ENCODE assay signal across 26 mouse cellular contexts in the genomic region with DNA sequence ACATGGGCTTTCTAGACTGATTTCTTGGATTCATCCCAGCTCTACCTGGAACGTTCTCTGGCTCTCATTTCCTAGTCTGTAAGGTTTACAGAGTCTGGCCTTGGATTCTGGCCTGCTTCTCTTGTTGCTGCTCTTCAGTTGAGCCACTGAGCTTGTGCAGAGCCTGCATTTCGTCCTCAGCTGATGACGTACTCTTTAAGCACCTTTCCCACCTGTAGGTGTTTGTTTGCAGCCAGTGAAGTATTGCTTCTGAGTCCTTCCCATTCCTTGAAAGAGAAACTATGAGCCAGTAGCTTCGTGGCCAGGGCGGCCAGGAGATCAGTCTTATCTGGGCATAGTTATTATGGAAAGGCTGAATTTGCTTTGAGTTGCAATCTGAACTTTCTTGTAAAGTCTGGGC. TPM values are rescaled to one million over a fixed set of nuclear protein-coding genes. Genes with fewer than 3 reads are reported as not detected.
DNase-seq lines count a peak whose midpoint lies in the region; ATAC-seq and TF ChIP-seq lines count a peak whose summit lies in the region.
"Had no signal": no experiment of that assay in that cellular context is flagged by ENCODE, and none has a peak within 500 bp of the region (broad histone marks: within the 10 kb centered on the region; RNA-seq: fewer than 3 reads in every experiment).

No protein-coding gene starts in this region.

- no peak for TF ChIP-seq CTCF in liver, adult 2 months (IDR thresholded peaks at IDR 0.05; ENCODE audit: low read depth, low read length)
- no peak for TF ChIP-seq CTCF in intestine, postnatal 0 days (IDR thresholded peaks at IDR 0.05; ENCODE audit: low read depth)

- H3K9ac ChIP-seq in liver, adult 2 months (ENCODE audit: low read depth, low read length): no peak overlapping the region
- H3K9ac ChIP-seq in liver, embryonic 11.5 days (ENCODE audit: low read depth, low read length): no peak overlapping the region
- H3K9ac ChIP-seq in intestine, postnatal 0 days (ENCODE audit: low read depth, low read length): no peak overlapping the region
- H3K9ac ChIP-seq: embryonic facial prominence, embryonic 12.5 days; embryonic facial prominence, embryonic 15.5 days; forebrain, embryonic 12.5 days; forebrain, embryonic 15.5 days; heart, embryonic 12.5 days; heart, embryonic 15.5 days; hindbrain, embryonic 13.5 days had no signal

- TF ChIP-seq POLR2A in liver, adult 2 months (IDR thresholded peaks at IDR 0.05; ENCODE audit: extremely low read depth, insufficient read depth, low read length): no peak

- H3K27ac ChIP-seq in liver, adult 2 months (replicated peaks; ENCODE audit: insufficient read depth, low read depth, low read length): no peak overlapping the region
- no peak overlapping the region for H3K27ac ChIP-seq in liver, embryonic 11.5 days (ENCODE audit: low read depth, low read length)
- H3K27ac ChIP-seq in intestine, postnatal 0 days (ENCODE audit: low read depth, low read length): peak overlapping the region; percentile 68
- H3K27ac ChIP-seq: embryonic facial prominence, embryonic 12.5 days; embryonic facial prominence, embryonic 15.5 days; forebrain, embryonic 12.5 days; forebrain, embryonic 15.5 days; heart, embryonic 15.5 days; hindbrain, embryonic 10.5 days; hindbrain, embryonic 13.5 days had no signal

- H3K36me3 ChIP-seq in liver, adult 2 months (ENCODE audit: control insufficient read depth, insufficient read depth, low read length): peaks cover 4% of the 10 kb centered on the region; the same call in 1 of the 2 replicates
- no peaks in the 10 kb centered on the region for H3K36me3 ChIP-seq in liver, embryonic 11.5 days (ENCODE audit: control insufficient read depth, insufficient read depth, low read length)
- H3K36me3 ChIP-seq in intestine, postnatal 0 days (ENCODE audit: control insufficient read depth, insufficient read depth): peaks cover 20% of the 10 kb centered on the region; the same call in 1 of the 2 replicates
- H3K36me3 ChIP-seq: embryonic facial prominence, embryonic 12.5 days; forebrain, embryonic 12.5 days; forebrain, embryonic 15.5 days had no signal

- WGBS in liver, adult 2 months: 34% methylated on average over 5 of the region's 5 CpGs
- WGBS in liver, embryonic 11.5 days: 83% methylated on average over 5 of the region's 5 CpGs
- 47% methylated on average over 5 of the region's 5 CpGs for WGBS in intestine, postnatal 0 days

- no peak overlapping the region for H3K4me2 ChIP-seq in liver, embryonic 11.5 days
- H3K4me2 ChIP-seq in intestine, postnatal 0 days (replicated peaks; ENCODE audit: low read depth): peak overlapping the region; percentile 9; the same call in 1 of the 2 replicates
- H3K4me2 ChIP-seq: embryonic facial prominence, embryonic 12.5 days; embryonic facial prominence, embryonic 15.5 days; forebrain, embryonic 12.5 days; forebrain, embryonic 15.5 days; heart, embryonic 12.5 days; heart, embryonic 15.5 days; hindbrain, embryonic 13.5 days had no signal

- H3K9me3 ChIP-seq in liver, embryonic 11.5 days (ENCODE audit: control insufficient read depth, low read length): no peaks in the 10 kb centered on the region
- no peaks in the 10 kb centered on the region for H3K9me3 ChIP-seq in intestine, postnatal 0 days (ENCODE audit: control insufficient read depth)
- H3K9me3 ChIP-seq: embryonic facial prominence, embryonic 12.5 days; embryonic facial prominence, embryonic 15.5 days; forebrain, embryonic 12.5 days; forebrain, embryonic 15.5 days; heart, embryonic 12.5 days; heart, embryonic 15.5 days; hindbrain, embryonic 10.5 days; hindbrain, embryonic 13.5 days had no signal

- no peak overlapping the region for H3K4me3 ChIP-seq in liver, adult 2 months (ENCODE audit: insufficient read depth, low read depth, low read length)
- no peak overlapping the region for H3K4me3 ChIP-seq in liver, embryonic 11.5 days (ENCODE audit: low read depth, low read length)
- H3K4me3 ChIP-seq in intestine, postnatal 0 days (ENCODE audit: low read depth, low read length): no peak overlapping the region
- H3K4me3 ChIP-seq: embryonic facial prominence, embryonic 12.5 days; embryonic facial prominence, embryonic 15.5 days; forebrain, embryonic 12.5 days; forebrain, embryonic 15.5 days; heart, embryonic 12.5 days; heart, embryonic 15.5 days; hindbrain, embryonic 10.5 days; hindbrain, embryonic 13.5 days had no signal

- H3K79me2 ChIP-seq in liver, adult 2 months (ENCODE audit: control insufficient read depth, insufficient read depth, low read length): peaks cover 15% of the 10 kb centered on the region

- no peak for ATAC-seq in cerebellum, adult (ENCODE audit: insufficient number of reproducible peaks, low FRiP score, low TSS enrichment)
- no peak for ATAC-seq in liver, embryonic 11.5 days (replicated peaks; ENCODE audit: low FRiP score)
- 0 out of 2 replicates have a peak, but pooled peaks have one; percentile 5 for ATAC-seq in intestine, postnatal 0 days
- ATAC-seq: activated CD4-positive, CD25-positive, alpha-beta regulatory T cell, adult 4 months; forebrain, embryonic 15.5 days had no signal

- H3K27me3 ChIP-seq in liver, adult 2 months (ENCODE audit: control insufficient read depth, insufficient read depth, low read length): no peaks in the 10 kb centered on the region
- no peaks in the 10 kb centered on the region for H3K27me3 ChIP-seq in liver, embryonic 11.5 days (replicated peaks; ENCODE audit: control insufficient read depth, insufficient read depth, low read length)
- H3K27me3 ChIP-seq in intestine, postnatal 0 days (replicated peaks; ENCODE audit: control insufficient read depth, insufficient read depth, low read length): no peaks in the 10 kb centered on the region
- H3K27me3 ChIP-seq: embryonic facial prominence, embryonic 12.5 days; embryonic facial prominence, embryonic 15.5 days; forebrain, embryonic 12.5 days; forebrain, embryonic 15.5 days; heart, embryonic 12.5 days; heart, embryonic 15.5 days; hindbrain, embryonic 13.5 days had no signal

- H3K4me1 ChIP-seq in liver, adult 2 months (ENCODE audit: control insufficient read depth, insufficient read depth, low read length): peaks cover 26% of the 10 kb centered on the region
- H3K4me1 ChIP-seq in liver, embryonic 11.5 days (replicated peaks; ENCODE audit: control insufficient read depth, insufficient read depth, low read length): peaks cover 16% of the 10 kb centered on the region
- peaks cover 11% of the 10 kb centered on the region; the same call in 1 of the 2 replicates for H3K4me1 ChIP-seq in intestine, postnatal 0 days (replicated peaks; ENCODE audit: control insufficient read depth, insufficient read depth, low read length)
- H3K4me1 ChIP-seq: embryonic facial prominence, embryonic 12.5 days; embryonic facial prominence, embryonic 15.5 days; forebrain, embryonic 12.5 days; forebrain, embryonic 15.5 days had no signal

- peak; percentile 31 for DNase-seq in cerebellum, adult 9-10 months
- DNase-seq in liver, adult 2 months (ENCODE audit: extremely low read depth, low read depth, low spot score): peak; percentile 88
- DNase-seq in liver, embryonic 11.5 days (ENCODE audit: low spot score): no peak
- peak; percentile 14 for DNase-seq in lung, postnatal 10 days
- no peak for DNase-seq in lung, postnatal 4 days
- DNase-seq in right cerebral cortex, adult 18-20 months: no peak
- DNase-seq: adrenal gland, adult 8-10 months; adrenal gland, postnatal 25 days; cerebellum, adult 18-20 months; cerebellum, adult 9-11 months; cerebellum, postnatal 25 days; gastrocnemius, postnatal 25 days; heart, adult 18-20 months; heart, postnatal 10 days; heart, postnatal 36 days had no signal

RNA-seq across cellular contexts. Expression of a gene that starts 19.0 kb away (rescaled TPM):
- total RNA-seq in liver, adult 2 months (2014; rRNA removed): 18.3 and 26.0 TPM in 2 replicates
- polyA plus RNA-seq in liver, adult 2 months (2012; rRNA removed): 13.5 and 15.8 TPM in 2 replicates
- polyA plus RNA-seq in liver, embryonic 11.5 days (2014; fragmentation: Nextera tagmentation; extraction: Ambion mirVana): 11.3 and 12.7 TPM in 2 replicates
- 6.1 and 6.5 TPM in 2 replicates for polyA plus RNA-seq in intestine, postnatal 0 days (2015; fragmentation: Nextera tagmentation; extraction: Ambion mirVana)

RNA-seq across cellular contexts. Expression of a gene that starts 32.1 kb away (rescaled TPM):
- 1.5 and 1.8 TPM in 2 replicates for total RNA-seq in liver, adult 2 months (2014; rRNA removed)
- polyA plus RNA-seq in liver, adult 2 months (2012; rRNA removed): 3.0 and 3.1 TPM in 2 replicates
- polyA plus RNA-seq in liver, embryonic 11.5 days (2014; fragmentation: Nextera tagmentation; extraction: Ambion mirVana): 7.6 and 9.5 TPM in 2 replicates
- polyA plus RNA-seq in intestine, postnatal 0 days (2015; fragmentation: Nextera tagmentation; extraction: Ambion mirVana): 3.7 and 5.1 TPM in 2 replicates

Comparison
In these comparisons a context has a peak if more than half of its experiments do, and no peak if none do; other contexts are left out.
1. DNase-seq: peak in cerebellum, adult 9-10 months (single experiment), liver, adult 2 months (single experiment) and lung, postnatal 10 days (single experiment); none in liver, embryonic 11.5 days (single experiment), lung, postnatal 4 days (0 of 2) and right cerebral cortex, adult 18-20 months (single experiment).